Mouse (Mus musculus) limb, embryonic 14.5 days (tissue): ENCODE measurements around the gene Rcn3. TPM values are rescaled to one million over a fixed set of nuclear protein-coding genes. Genes with fewer than 3 reads are reported as not detected.

Experiments used
- ATAC-seq: fragments of 200-750 bp; cut with Nextera tagmentation; 2 replicates; pipeline ENCODE4 v1.8.0; 2017; ENCODE audit warnings: low read depth, moderate number of reproducible peaks, moderate TSS enrichment; ENCODE audit not compliant: low FRiP score
- DNase-seq: peaks from one replicate; pipeline ENCODE4 v3.0.0-alpha.2; 2015; ENCODE audit warnings: low spot score
- H3K27ac ChIP-seq: fragments of 300-500 bp; sonication (generic); replicated peaks from 2 replicates; pipeline ENCODE4 v1.5.1; 2014; ENCODE audit warnings: low read depth, mild to moderate bottlenecking, low read length, moderate library complexity, mixed read lengths
- H3K27me3 ChIP-seq: fragments of 300-500 bp; sonication (generic); 2 replicates; pipeline ENCODE4 v1.6.1; 2014; ENCODE audit warnings: low read length, mixed read lengths; ENCODE audit not compliant: control insufficient read depth, insufficient read depth
- H3K36me3 ChIP-seq: fragments of 300-500 bp; sonication (generic); 2 replicates; pipeline ENCODE4 v1.6.1; 2014; ENCODE audit warnings: mild to moderate bottlenecking, low read length, moderate library complexity, mixed read lengths; ENCODE audit not compliant: control insufficient read depth, insufficient read depth
- H3K4me1 ChIP-seq: fragments of 300-500 bp; sonication (generic); 2 replicates; pipeline ENCODE4 v1.6.1; 2014; ENCODE audit warnings: antibody characterized with exemption, low read length, mixed read lengths; ENCODE audit not compliant: control insufficient read depth, insufficient read depth
- H3K4me2 ChIP-seq: fragments of 300-500 bp; sonication (generic); replicated peaks from 2 replicates; pipeline ENCODE4 v1.6.1; 2014; ENCODE audit warnings: low read depth, mild to moderate bottlenecking, low read length, moderate library complexity; ENCODE audit not compliant: severe bottlenecking
- H3K4me3 ChIP-seq: fragments of 300-500 bp; sonication (generic); replicated peaks from 2 replicates; pipeline ENCODE4 v1.5.1; 2014; ENCODE audit warnings: low read length
- H3K9ac ChIP-seq: fragments of 300-500 bp; sonication (generic); 2 replicates; pipeline ENCODE4 v1.6.1; 2014; ENCODE audit warnings: mild to moderate bottlenecking, low read depth, low read length, moderate library complexity; ENCODE audit not compliant: severe bottlenecking
- H3K9me3 ChIP-seq: fragments of 300-500 bp; sonication (generic); 2 replicates; pipeline ENCODE4 v1.6.1; 2016; ENCODE audit warnings: low read length; ENCODE audit not compliant: control insufficient read depth
- POLR2A ChIP-seq: fragments of 200-500 bp; IDR thresholded peaks from 2 replicates; pipeline ENCODE4 v1.8.0; 2012; ENCODE audit warnings: inconsistent platforms, mild to moderate bottlenecking, moderate library complexity, borderline replicate concordance; ENCODE audit not compliant: insufficient read depth, insufficient read length; ENCODE audit errors: extremely low read depth
- WGBS: fragments of 180-500 bp; shearing (Covaris S2); extraction: QIAGEN DNeasy Blood & Tissue Kit; methylation state at CpG from one replicate; pipeline ENCODE4 v1.1.7; 2014; 5-methylcytosine and 5-hydroxymethylcytosine counted together
- polyA plus RNA-seq, 2 experiments: library from polyadenylated mRNA; depleted of rRNA in 1 of 2; stranded (reverse) in 1 of 2; unstranded in 1 of 2; fragments of >200 nt; fragmentation: Nextera tagmentation in 1 of 2; extraction: Ambion mirVana in 1 of 2; gene quantifications; 2 replicates each; pipeline versions ENCODE4 v1.2.1 to v1.2.3; 2012 to 2014

The Rcn3 gene
- polyA plus RNA-seq, 2 experiments, result 577 to 679 TPM

DNA sequence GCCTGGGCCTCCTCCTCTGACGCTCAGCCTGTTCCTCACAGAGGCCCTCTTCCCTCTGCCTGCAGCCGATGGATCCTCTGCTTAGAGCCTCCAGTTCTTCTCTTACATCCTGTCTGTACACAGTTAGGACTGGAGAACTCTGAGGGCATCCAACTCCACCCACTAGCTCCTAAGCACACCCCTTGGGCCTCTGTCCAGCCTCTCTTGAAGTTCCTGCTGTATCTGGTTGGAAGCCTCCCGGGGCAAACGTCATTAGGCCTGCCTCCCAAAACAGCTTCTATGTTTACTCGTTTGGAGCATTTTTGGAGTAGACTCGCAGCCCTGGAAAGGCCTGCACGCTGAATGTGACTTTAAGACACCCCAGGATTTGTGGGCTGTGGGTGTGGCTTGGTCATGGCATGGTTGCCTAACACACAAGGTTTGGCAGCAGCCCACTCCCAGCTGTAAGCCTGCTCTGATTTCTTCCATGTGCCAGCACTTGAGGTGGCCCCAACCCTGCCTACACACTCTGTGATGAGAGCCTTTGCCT is 11.7 kb upstream of the Rcn3 start, which contains the start of gene Fcgrt:
TSS of gene Fcgrt (minus strand) at position 200 of the 529 bp plus-strand sequence.
- Histone ChIP-seq H3K4me3 (peak within 1 kb of the TSS; percentile 29), H3K4me1 (peaks cover 21% of the 10 kb centered on the region), H3K4me2 (peak within 1 kb of the TSS; percentile 59), H3K27me3 (no peaks in the 10 kb centered on the region), H3K9ac (peak within 1 kb of the TSS; percentile 50), H3K36me3 (no peaks in the 10 kb centered on the region), H3K9me3 (no peaks in the 10 kb centered on the region), H3K27ac (peak within 1 kb of the TSS; percentile 88)
- 19% methylated on average over 7 of the region's 7 CpGs for WGBS
- peak; percentile 92 for ATAC-seq
- DNase-seq, result peak; percentile 92
- TF ChIP-seq POLR2A, result no peak

DNA sequence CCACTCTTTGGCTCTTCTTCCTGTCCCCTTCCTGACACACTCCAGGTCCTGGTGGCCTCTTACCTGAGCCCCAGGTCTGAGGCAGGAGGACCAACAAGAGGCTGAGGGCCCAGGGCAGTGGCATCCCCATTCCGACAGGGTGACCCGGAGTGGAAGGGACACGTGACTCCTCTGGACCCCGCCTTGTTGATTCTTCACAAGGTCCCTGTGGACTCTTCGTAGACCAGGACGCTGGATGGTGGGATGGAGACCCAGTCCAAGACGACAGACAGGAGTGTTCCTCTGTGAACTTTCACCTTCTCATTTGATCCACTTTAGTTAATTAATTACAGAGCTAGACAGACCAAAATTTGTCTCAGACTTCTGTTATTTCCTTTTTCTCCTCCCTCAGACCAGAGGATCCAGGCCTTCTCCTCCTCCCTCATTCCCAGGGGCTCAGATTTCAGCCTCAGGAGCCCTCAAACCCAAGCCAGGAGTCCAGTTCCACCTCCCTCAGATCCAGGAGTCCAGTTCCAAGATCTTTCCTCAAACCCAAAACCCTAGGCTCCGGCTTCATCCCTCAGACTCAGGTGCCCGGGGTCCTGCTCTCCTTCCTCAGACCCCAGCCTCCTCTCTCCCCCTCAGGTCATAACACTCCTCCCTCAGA is 11.0 kb upstream of the Rcn3 start:
- Histone ChIP-seq H3K4me3 (peak overlapping the region; percentile 29), H3K27ac (peak overlapping the region; percentile 88), H3K36me3 (peaks cover 3% of the 10 kb centered on the region; the same call in 1 of the 2 replicates), H3K4me2 (peak overlapping the region; percentile 59), H3K9me3 (no peaks in the 10 kb centered on the region), H3K9ac (peak overlapping the region; percentile 50), H3K4me1 (peaks cover 21% of the 10 kb centered on the region), H3K27me3 (no peaks in the 10 kb centered on the region)
- no peak for ATAC-seq
- no peak for DNase-seq
- TF ChIP-seq POLR2A, result no peak
- 60% methylated on average over 9 of the region's 9 CpGs for WGBS

DNA sequence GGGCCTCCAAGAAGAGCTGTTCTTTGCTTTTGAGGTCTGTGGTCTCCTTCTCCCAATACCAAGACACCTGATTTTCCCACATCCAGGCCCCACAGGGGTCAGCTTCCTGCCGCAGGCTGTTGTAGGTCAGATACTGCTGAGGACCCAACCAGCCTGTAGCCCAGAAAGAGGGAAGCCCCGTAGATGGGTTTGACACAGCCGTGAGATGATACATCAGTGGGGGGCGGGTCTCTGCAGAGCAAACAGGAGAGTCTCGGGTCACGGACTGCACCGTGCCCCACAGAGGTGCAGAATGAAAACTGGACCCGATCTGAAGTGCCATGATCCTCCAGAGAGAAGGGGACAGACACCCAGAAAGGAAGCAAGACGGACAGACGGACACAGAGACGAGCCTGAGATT is 10.4 kb upstream of the Rcn3 start:
- DNase-seq (no peak), ATAC-seq (no peak)
- no peak overlapping the region; the same call in 1 of the 2 replicates for H3K4me2 ChIP-seq
- H3K9me3 ChIP-seq, result no peaks in the 10 kb centered on the region
- peaks cover 4% of the 10 kb centered on the region; the same call in 1 of the 2 replicates for H3K36me3 ChIP-seq
- peaks cover 21% of the 10 kb centered on the region for H3K4me1 ChIP-seq
- TF ChIP-seq POLR2A, result no peak
- no peak overlapping the region for H3K4me3 ChIP-seq
- H3K9ac ChIP-seq, result no peak overlapping the region
- no peak overlapping the region for H3K27ac ChIP-seq
- whole genome bisulfite sequencing, result 90% methylated on average over 11 of the region's 11 CpGs
- H3K27me3 ChIP-seq, result no peaks in the 10 kb centered on the region

DNA sequence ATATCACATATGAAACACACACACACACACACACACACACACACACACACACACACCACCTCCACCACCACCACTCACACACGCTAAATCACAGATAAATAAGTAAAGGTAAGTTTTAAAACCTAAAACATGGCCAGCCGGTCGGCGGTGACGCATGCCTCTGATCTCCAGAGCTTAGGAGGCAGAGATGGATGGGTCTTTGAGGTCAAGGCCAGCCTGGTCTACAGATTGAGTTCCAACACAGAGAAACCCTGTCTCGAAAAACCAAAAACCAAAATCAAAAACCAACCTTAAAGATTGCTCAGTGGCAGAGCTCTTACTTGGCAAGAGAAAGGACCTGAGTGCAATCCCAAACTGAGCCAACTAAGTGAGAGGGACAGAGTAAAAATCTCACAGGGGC is 8.0 kb upstream of the Rcn3 start:
- H3K36me3 ChIP-seq, result peaks cover 6% of the 10 kb centered on the region; the same call in 1 of the 2 replicates
- H3K9ac ChIP-seq, result no peak overlapping the region
- WGBS, result 91% methylated on average over 6 of the region's 6 CpGs
- DNase-seq (no peak), ATAC-seq (no peak)
- H3K27me3 ChIP-seq, result no peaks in the 10 kb centered on the region
- peaks cover 21% of the 10 kb centered on the region for H3K4me1 ChIP-seq
- no peaks in the 10 kb centered on the region for H3K9me3 ChIP-seq
- H3K4me2 ChIP-seq, result no peak overlapping the region
- no peak for TF ChIP-seq POLR2A
- H3K27ac ChIP-seq, result no peak overlapping the region
- no peak overlapping the region for H3K4me3 ChIP-seq

DNA sequence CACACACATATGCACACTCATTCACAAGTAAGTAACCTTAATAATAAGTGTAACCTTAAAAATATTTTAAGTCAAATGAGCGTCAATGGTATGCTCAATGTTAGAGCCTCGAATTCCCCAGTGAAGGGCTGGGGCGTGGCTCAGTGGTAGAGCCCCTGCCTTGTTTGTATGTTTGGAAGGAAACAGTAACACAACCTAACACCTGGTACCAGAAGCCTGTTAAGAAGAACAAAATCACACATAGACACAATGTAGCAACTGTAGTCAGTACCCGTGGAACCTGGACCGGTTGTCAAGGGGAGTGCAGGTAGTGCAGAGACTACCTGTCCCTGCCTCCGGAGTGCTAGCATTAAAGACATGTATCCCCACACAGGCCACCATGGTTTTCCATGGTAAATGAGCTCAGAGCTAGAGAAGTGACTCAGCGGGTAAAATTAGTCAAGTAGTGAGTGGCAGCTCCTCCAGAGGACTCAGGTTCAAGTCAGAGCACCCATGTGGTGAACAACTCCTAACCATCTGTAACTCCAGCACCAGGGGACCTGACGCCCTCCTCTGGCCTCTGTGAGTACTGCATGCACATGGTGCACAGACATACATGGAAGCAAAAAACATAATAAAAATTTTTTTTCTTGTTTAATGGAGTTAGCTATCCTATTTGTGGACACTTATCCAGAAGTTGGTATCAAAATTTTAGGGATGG is 6.7 kb upstream of the Rcn3 start:
- ATAC-seq, result no peak

More for the DNA sequence above, 6.7 kb upstream of the Rcn3 start:
- no peaks in the 10 kb centered on the region for H3K9me3 ChIP-seq
- H3K4me2 ChIP-seq, result no peak overlapping the region
- no peaks in the 10 kb centered on the region for H3K27me3 ChIP-seq
- peaks cover 17% of the 10 kb centered on the region for H3K4me1 ChIP-seq
- no peak overlapping the region for H3K9ac ChIP-seq
- no peak for DNase-seq
- H3K4me3 ChIP-seq, result no peak overlapping the region
- TF ChIP-seq POLR2A, result no peak
- H3K36me3 ChIP-seq, result peaks cover 6% of the 10 kb centered on the region; the same call in 1 of the 2 replicates
- 87% methylated on average over 8 of the region's 8 CpGs for WGBS
- H3K27ac ChIP-seq, result no peak overlapping the region
